Mouse (Mus musculus) heart, adult 2 months (tissue): Measurements from ENCODE around the gene Kirrel.

ENCODE experiments used
- CTCF ChIP-seq: fragments of 200-600 bp; IDR thresholded peaks from 2 replicates; pipeline ENCODE4 v1.8.1; 2022; ENCODE audit warnings: antibody characterized with exemption, mild to moderate bottlenecking, moderate library complexity
- EP300 ChIP-seq: fragments of 200-500 bp; IDR thresholded peaks from 2 replicates; pipeline ENCODE4 v1.6.1; 2011; ENCODE audit warnings: low read depth, low read length, control low read depth; ENCODE audit not compliant: insufficient read depth
- POLR2A ChIP-seq: fragments of 200-500 bp; IDR thresholded peaks from 2 replicates; pipeline ENCODE4 v1.6.1; 2011; ENCODE audit warnings: mild to moderate bottlenecking, low read depth, low read length, control low read depth; ENCODE audit not compliant: insufficient read depth

DNA sequence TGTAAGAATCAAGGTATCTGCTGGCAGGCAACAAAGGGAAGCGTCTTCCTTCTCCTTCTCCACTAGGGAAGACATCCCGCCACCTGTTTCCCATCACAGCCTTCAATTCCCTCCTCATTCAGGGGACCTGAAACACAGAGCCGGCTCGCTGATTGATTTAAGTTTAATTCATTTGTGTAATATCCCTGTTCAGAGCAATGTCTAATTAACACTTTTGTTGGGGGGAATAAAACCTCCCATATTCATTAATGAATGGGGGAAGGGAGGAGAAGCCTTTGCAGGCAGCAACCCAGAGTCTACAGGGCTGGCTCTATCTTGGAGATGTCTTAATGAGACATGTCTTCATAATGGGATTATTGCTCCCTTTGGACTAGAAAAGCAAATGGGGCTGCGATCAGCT is 34.3 kb downstream of the Kirrel start:
- TF ChIP-seq CTCF (no peak), POLR2A (no peak), EP300 (no peak)
